Mouse (Mus musculus) layer of hippocampus, adult 9-10 months (tissue): ENCODE data around the gene Tex26.

Source experiments
- DNase-seq: peaks from one replicate; pipeline ENCODE4 v3.0.0; 2022; ENCODE audit warnings: low spot score

Tex26 gene

GRCm38 (mm10) chr5:149434141-149434690 is 5.2 kb upstream of the Tex26 start:
- no peak for DNase-seq

GRCm38 (mm10) chr5:149436541-149436940 is 2.9 kb upstream of the Tex26 start:
- DNase-seq, result no peak

GRCm38 (mm10) chr5:149437150-149437549 is 2.3 kb upstream of the Tex26 start:
- DNase-seq, result no peak

- peak; percentile 53 for DNase-seq
Observed at GRCm38 (mm10) chr5:149440180-149440573, 717 bp downstream of the Tex26 start.

GRCm38 (mm10) chr5:149441646-149442276 is 2.3 kb downstream of the Tex26 start:
- no peak for DNase-seq

GRCm38 (mm10) chr5:149442277-149442660 is 2.8 kb downstream of the Tex26 start:
- no peak for DNase-seq

GRCm38 (mm10) chr5:149444451-149444850 is 5.0 kb downstream of the Tex26 start:
- no peak for DNase-seq

- DNase-seq, result no peak
Observed at GRCm38 (mm10) chr5:149446495-149446894, 7.0 kb downstream of the Tex26 start.

GRCm38 (mm10) chr5:149447733-149448132 is 8.3 kb downstream of the Tex26 start:
- no peak for DNase-seq

GRCm38 (mm10) chr5:149449406-149449805 is 9.9 kb downstream of the Tex26 start:
- DNase-seq, result no peak

- DNase-seq, result no peak
Observed at GRCm38 (mm10) chr5:149451209-149451681, 11.8 kb downstream of the Tex26 start.

- peak; percentile 75 for DNase-seq
Observed at GRCm38 (mm10) chr5:149454281-149454680, 14.8 kb downstream of the Tex26 start.

GRCm38 (mm10) chr5:149456544-149456943 is 17.1 kb downstream of the Tex26 start:
- no peak for DNase-seq

- DNase-seq, result no peak
Observed at GRCm38 (mm10) chr5:149462071-149462470, 22.6 kb downstream of the Tex26 start.

GRCm38 (mm10) chr5:149465305-149465704 is 25.8 kb downstream of the Tex26 start:
- DNase-seq, result no peak

- DNase-seq, result no peak
Observed at GRCm38 (mm10) chr5:149474142-149474541, 34.7 kb downstream of the Tex26 start.

- no peak for DNase-seq
Observed at GRCm38 (mm10) chr5:149474701-149475468, 35.4 kb downstream of the Tex26 start.

- peak; percentile 31 for DNase-seq
Observed at GRCm38 (mm10) chr5:149481920-149482319, 42.5 kb downstream of the Tex26 start.

- DNase-seq, result no peak
Observed at GRCm38 (mm10) chr5:149483321-149484052, 44.0 kb downstream of the Tex26 start.

GRCm38 (mm10) chr5:149484270-149484669 is 44.8 kb downstream of the Tex26 start:
- no peak for DNase-seq

GRCm38 (mm10) chr5:149485447-149485846 is 46.0 kb downstream of the Tex26 start:
- DNase-seq, result no peak

- DNase-seq, result no peak
Observed at GRCm38 (mm10) chr5:149488360-149489021, 49.0 kb downstream of the Tex26 start.
